Mouse (Mus musculus): ENCODE results near the gene Gata3.

DNA sequence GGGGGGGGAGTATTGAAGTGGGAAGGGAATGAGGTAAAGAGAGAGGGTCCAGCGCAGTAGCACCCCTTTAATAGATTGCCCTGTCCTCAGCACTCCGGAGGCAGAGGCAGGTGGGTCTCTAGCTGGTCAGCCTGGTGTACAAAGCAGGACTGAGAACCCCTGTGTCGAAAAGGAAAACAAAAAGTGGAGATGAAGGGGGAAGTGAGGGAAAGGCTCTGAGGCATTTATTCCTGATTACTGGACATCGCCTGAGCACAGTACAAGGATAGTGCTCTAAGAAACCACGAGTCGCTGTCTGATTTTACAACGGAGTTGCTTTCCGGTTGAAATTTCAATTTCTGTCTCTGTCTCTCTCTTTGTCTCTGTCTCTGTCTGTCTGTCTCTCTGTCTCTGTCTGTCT lies 417 bp upstream of the Gata3 start:
- TF ChIP-seq CEBPB (IDR thresholded peaks at IDR 0.05; ENCODE audit: low read depth) (no peak), USF1 (IDR thresholded peaks at IDR 0.05; ENCODE audit: low read depth) (no peak), CTCF (IDR thresholded peaks at IDR 0.05; ENCODE audit: control insufficient read depth, insufficient read depth, insufficient read length) (no peak), MYOG (IDR thresholded peaks at IDR 0.05; ENCODE audit: control insufficient read depth, extremely low read depth, insufficient read length) (no peak)

All from C2C12 (cell line).